In genomic region chr2:156705473-156705872, GRCm38 (mm10) we compare ENCODE assay signal across 9 mouse cellular contexts.
DNase-seq lines count a peak whose midpoint lies in the region; ATAC-seq and TF ChIP-seq lines count a peak whose summit lies in the region.
"Had no signal": no experiment of that assay in that cellular context is flagged by ENCODE, and none has a peak within 500 bp of the region (broad histone marks: within the 10 kb centered on the region; RNA-seq: fewer than 3 reads in every experiment).

No protein-coding gene starts in this region.

- 19% methylated on average over 6 of the region's 6 CpGs for WGBS in liver, embryonic 14.5 days (ENCODE audit: insufficient replicate concordance)
- WGBS in neural tube, embryonic 13.5 days = 22% methylated on average over 6 of the region's 6 CpGs

- peak; percentile 88 for DNase-seq in 3T3-L1 (ENCODE audit: low read depth, low spot score)
- DNase-seq in T-cell, adult 2 months (ENCODE audit: low spot score) = peak; percentile 72
- DNase-seq in cerebellum, postnatal 14 days = peak; percentile 94
- peak; percentile 80 for DNase-seq in gastrocnemius, adult 2 months
- peak; percentile 87 for DNase-seq in kidney, postnatal 10 days
- DNase-seq in liver, embryonic 14.5 days (ENCODE audit: low read depth in 3 of 3, low spot score in 3 of 3) = peak in 2 of 3 experiments; percentile 47 to 49
- DNase-seq in testis, postnatal 10 days (ENCODE audit: low spot score) = peak; percentile 91

- TF ChIP-seq EP300 in liver, embryonic 14.5 days (IDR thresholded peaks at IDR 0.05; ENCODE audit: low read depth) = no peak

- H3K4me2 ChIP-seq in liver, embryonic 14.5 days (ENCODE audit: low read depth) = no peak overlapping the region
- H3K4me2 ChIP-seq in neural tube, embryonic 13.5 days = no peak overlapping the region
- H3K4me2 ChIP-seq: embryonic facial prominence, embryonic 15.5 days had no signal

- no peaks in the 10 kb centered on the region for H3K36me3 ChIP-seq in liver, embryonic 14.5 days (replicated peaks; ENCODE audit: control insufficient read depth, insufficient read depth, low read depth)
- no peaks in the 10 kb centered on the region for H3K36me3 ChIP-seq in neural tube, embryonic 13.5 days
- H3K36me3 ChIP-seq: embryonic facial prominence, embryonic 15.5 days had no signal

- peak; percentile 98; the same call in 1 of the 2 replicates for TF ChIP-seq CTCF in gastrocnemius, adult 2 months (IDR thresholded peaks at IDR 0.05)
- TF ChIP-seq CTCF in liver, embryonic 14.5 days (IDR thresholded peaks at IDR 0.05; ENCODE audit: low read depth) = peak; percentile 95

- intact Hi-C loops in gastrocnemius, adult 2 months (cut with DNase I) = loop anchor here (1.0 to 5.0 kb wide), 3 partner anchors 92 to 363 kb away; partner anchors contain the start of gene Dlgap4

- no peaks in the 10 kb centered on the region for H3K4me1 ChIP-seq in liver, embryonic 14.5 days (replicated peaks; ENCODE audit: control insufficient read depth in 2 of 2, insufficient read depth in 2 of 2, low read length in 1 of 2)
- H3K4me1 ChIP-seq in neural tube, embryonic 13.5 days (replicated peaks) = no peaks in the 10 kb centered on the region
- H3K4me1 ChIP-seq: embryonic facial prominence, embryonic 15.5 days had no signal

- no peak for ATAC-seq in liver, embryonic 14.5 days (ENCODE audit: insufficient read depth)
- 0 out of 2 replicates have a peak, but pooled peaks have one; percentile 32 for ATAC-seq in neural tube, embryonic 13.5 days (ENCODE audit: low read depth)

- H3K9me3 ChIP-seq in liver, embryonic 14.5 days (ENCODE audit: control insufficient read depth, low read length) = no peaks in the 10 kb centered on the region
- no peaks in the 10 kb centered on the region for H3K9me3 ChIP-seq in neural tube, embryonic 13.5 days
- H3K9me3 ChIP-seq: embryonic facial prominence, embryonic 15.5 days had no signal

- H3K4me3 ChIP-seq in gastrocnemius, adult 2 months = peak overlapping the region; percentile 41
- no peak overlapping the region for H3K4me3 ChIP-seq in liver, embryonic 14.5 days (ENCODE audit: insufficient read depth in 1 of 2, low read depth in 2 of 2, low read length in 2 of 2)
- H3K4me3 ChIP-seq in neural tube, embryonic 13.5 days = no peak overlapping the region
- H3K4me3 ChIP-seq: embryonic facial prominence, embryonic 15.5 days had no signal

- H3K27me3 ChIP-seq in liver, embryonic 14.5 days (ENCODE audit: control insufficient read depth, insufficient read depth, low read length) = no peaks in the 10 kb centered on the region
- H3K27me3 ChIP-seq in neural tube, embryonic 13.5 days = peaks cover 9% of the 10 kb centered on the region
- H3K27me3 ChIP-seq: embryonic facial prominence, embryonic 15.5 days had no signal

- no peak overlapping the region for H3K9ac ChIP-seq in liver, embryonic 14.5 days (replicated peaks)
- H3K9ac ChIP-seq in neural tube, embryonic 13.5 days = 0 out of 2 replicates have a peak overlapping the region, but pooled peaks have one; percentile 32
- H3K9ac ChIP-seq: embryonic facial prominence, embryonic 15.5 days had no signal

- no peak overlapping the region for H3K27ac ChIP-seq in gastrocnemius, adult 2 months
- H3K27ac ChIP-seq in liver, embryonic 14.5 days = no peak overlapping the region
- H3K27ac ChIP-seq in neural tube, embryonic 13.5 days (replicated peaks) = no peak overlapping the region
- H3K27ac ChIP-seq: embryonic facial prominence, embryonic 15.5 days had no signal
